Mouse (Mus musculus) heart, adult 18-20 months (tissue): ENCODE measurements at regions not wholly inside any gene's neighbourhood (a gene's known extent, or its start where the extent isn't known, plus 50 kb on each side); places are given as distances from the start of the nearest gene placed in this dataset.

Experiments
- DNase-seq, 2 experiments: peaks; one replicate each; pipeline ENCODE4 v3.0.0; 2021 to 2022; ENCODE audit warnings: mixed read lengths in 1 of 2

- DNase-seq, result no peak
These were observed 592.0 kb downstream of the Ttll7 start for GRCm38 (mm10) chr3:147444005-147444763.

- no peak for DNase-seq
These were observed 593.1 kb downstream of the Ttll7 start for GRCm38 (mm10) chr3:147445066-147445844.

- DNase-seq, result peak; percentile 10 to 13
These were observed 593.7 kb downstream of the Ttll7 start for GRCm38 (mm10) chr3:147445884-147446283.

GRCm38 (mm10) chr3:147452176-147452575 is 600.0 kb downstream of the Ttll7 start:
- no peak for DNase-seq

GRCm38 (mm10) chr3:147455383-147455782 is 603.2 kb downstream of the Ttll7 start:
- no peak for DNase-seq

- DNase-seq, result no peak
These were observed 604.1 kb downstream of the Ttll7 start for GRCm38 (mm10) chr3:147456294-147456693.

GRCm38 (mm10) chr3:147458115-147458514 is 605.9 kb downstream of the Ttll7 start:
- DNase-seq, result no peak

GRCm38 (mm10) chr3:147479890-147480289 is 627.7 kb downstream of the Ttll7 start:
- DNase-seq, result no peak
